Mouse (Mus musculus) hindbrain, embryonic 10.5 days (tissue): ENCODE results near the gene Ankmy1. TPM values are rescaled to one million over a fixed set of nuclear protein-coding genes. Genes with fewer than 3 reads are reported as not detected.

Experiments
- DNase-seq: peaks from one replicate; pipeline ENCODE4 v3.0.0-alpha.2; 2017; ENCODE audit warnings: low spot score
- H3K27ac ChIP-seq: fragments of 300-500 bp; sonication (generic); 2 replicates; pipeline ENCODE4 v1.5.1; 2016; ENCODE audit warnings: mild to moderate bottlenecking, moderate library complexity
- H3K27me3 ChIP-seq: fragments of 300-500 bp; sonication (generic); 2 replicates; pipeline ENCODE4 v1.6.1; 2016; ENCODE audit warnings: mild to moderate bottlenecking; ENCODE audit not compliant: poor library complexity, insufficient read depth, severe bottlenecking
- H3K36me3 ChIP-seq: fragments of 300-500 bp; sonication (generic); 2 replicates; pipeline ENCODE4 v1.6.1; 2016; ENCODE audit warnings: mild to moderate bottlenecking, moderate library complexity
- H3K4me1 ChIP-seq: fragments of 300-500 bp; sonication (generic); replicated peaks from 2 replicates; pipeline ENCODE4 v1.6.1; 2016; ENCODE audit warnings: mild to moderate bottlenecking
- H3K4me3 ChIP-seq: fragments of 300-500 bp; sonication (generic); 2 replicates; pipeline ENCODE4 v1.5.1; 2016; ENCODE audit warnings: mild to moderate bottlenecking, moderate library complexity
- H3K9me3 ChIP-seq: fragments of 300-500 bp; sonication (generic); 2 replicates; pipeline ENCODE4 v1.6.1; 2016; ENCODE audit warnings: mild to moderate bottlenecking, moderate library complexity
- WGBS: fragments of 180-500 bp; shearing (Covaris S2); methylation state at CpG from one replicate; pipeline ENCODE4 v1.1.7; 2016; 5-methylcytosine and 5-hydroxymethylcytosine counted together
- polyA plus RNA-seq: library from polyadenylated mRNA; unstranded; fragments of >200 nt; fragmentation: Nextera tagmentation; extraction: Ambion mirVana; gene quantifications from 2 replicates; pipeline ENCODE4 v1.2.1, GENCODE M21; 2016

The Ankmy1 gene
- polyA plus RNA-seq, 1 experiment from 2014 or later, result 0.30 TPM

DNA sequence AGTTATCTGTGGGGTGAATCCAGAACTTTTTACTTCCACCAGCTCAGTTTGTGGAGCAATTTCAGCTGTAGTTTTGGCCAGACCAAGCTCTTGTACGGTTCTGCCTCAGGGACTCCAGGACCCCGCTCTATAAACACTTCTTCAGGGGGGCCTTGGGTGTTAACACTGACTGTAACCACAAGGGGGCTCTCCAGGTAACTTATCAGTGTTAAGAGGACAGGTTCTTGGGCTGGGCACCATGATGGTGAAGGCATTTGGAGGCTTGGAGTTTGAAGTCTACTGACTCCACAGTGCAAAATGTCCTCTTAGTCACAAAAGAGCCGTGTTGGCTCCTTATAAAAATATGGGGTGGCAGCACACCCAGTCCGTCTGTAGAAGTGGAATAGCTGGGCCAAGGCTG is 6.4 kb upstream of the Ankmy1 start:
- peaks cover 22% of the 10 kb centered on the region for H3K27me3 ChIP-seq
- H3K4me3 ChIP-seq, result no peak overlapping the region
- H3K36me3 ChIP-seq, result peaks cover 6% of the 10 kb centered on the region
- WGBS, result 73% methylated on average over 4 of the region's 4 CpGs
- peaks cover 61% of the 10 kb centered on the region for H3K4me1 ChIP-seq
- DNase-seq, result peak; percentile 39
- H3K9me3 ChIP-seq, result no peaks in the 10 kb centered on the region
- H3K27ac ChIP-seq, result no peak overlapping the region

DNA sequence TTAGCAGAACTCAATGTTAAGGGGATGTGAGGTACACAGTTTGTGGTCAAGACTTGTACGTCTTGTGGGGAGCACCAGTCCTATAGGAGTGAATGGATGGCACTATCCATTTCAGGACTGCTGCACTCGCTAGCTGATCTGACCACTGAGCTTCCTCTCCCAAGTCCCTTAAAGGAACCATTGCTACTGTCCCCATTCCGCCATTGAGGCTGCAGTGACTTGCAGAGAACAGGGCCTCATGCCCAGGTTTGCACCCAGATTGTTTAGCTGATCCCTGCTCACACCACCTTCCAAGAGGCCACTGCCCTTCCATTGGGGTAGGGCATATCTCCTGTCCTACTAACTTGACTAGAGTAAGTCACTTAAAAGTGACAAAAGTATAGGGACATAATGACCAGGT is 6.0 kb upstream of the Ankmy1 start:
- WGBS, result 91% methylated on average over 3 of the region's 3 CpGs
- Histone ChIP-seq H3K9me3 (no peaks in the 10 kb centered on the region), H3K27me3 (peaks cover 24% of the 10 kb centered on the region), H3K27ac (no peak overlapping the region), H3K36me3 (peaks cover 3% of the 10 kb centered on the region; the same call in 1 of the 2 replicates), H3K4me3 (no peak overlapping the region), H3K4me1 (peaks cover 61% of the 10 kb centered on the region)
- DNase-seq, result no peak

DNA sequence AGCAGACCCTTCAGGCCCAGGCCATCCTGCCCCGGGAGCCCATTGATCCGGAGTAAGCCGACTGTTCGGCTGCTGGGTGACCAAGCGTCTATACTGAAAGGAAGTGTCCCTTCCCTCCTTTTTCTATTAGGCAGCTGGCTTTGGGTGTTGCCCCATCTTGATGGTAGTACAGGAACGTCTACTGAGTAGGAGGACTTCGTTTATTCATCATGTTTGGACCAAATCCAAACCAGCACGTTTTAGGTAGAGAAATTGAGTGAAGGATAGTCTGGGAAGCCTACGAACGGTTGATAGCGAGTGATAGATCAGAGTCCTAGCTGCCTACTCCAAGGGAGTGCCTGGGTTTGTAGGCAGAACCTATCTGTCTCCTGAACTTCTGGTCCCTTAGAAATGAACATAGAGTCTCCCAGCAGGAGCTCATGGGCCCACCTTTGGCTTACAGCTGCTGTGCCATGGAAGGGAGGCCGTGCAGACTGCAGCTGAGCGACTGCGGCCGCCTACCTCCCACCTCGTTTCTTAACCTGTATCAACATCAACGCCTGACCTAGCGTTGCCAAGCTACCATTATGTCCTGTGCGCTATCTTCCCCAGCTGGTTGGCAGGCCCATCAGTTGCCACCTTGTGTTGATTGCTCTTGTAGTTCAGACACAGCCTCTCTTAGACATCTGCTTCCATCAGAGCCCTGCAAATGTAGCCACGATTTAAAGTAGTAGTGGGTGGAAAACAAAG is 5.1 kb upstream of the Ankmy1 start:
- Histone ChIP-seq H3K27ac (peak overlapping the region; percentile 90), H3K27me3 (peaks cover 32% of the 10 kb centered on the region), H3K9me3 (no peaks in the 10 kb centered on the region), H3K4me1 (peaks cover 63% of the 10 kb centered on the region), H3K4me3 (peak overlapping the region; percentile 80), H3K36me3 (no peaks in the 10 kb centered on the region)
- WGBS, result 47% methylated on average over 20 of the region's 20 CpGs
- DNase-seq, result no peak

DNA sequence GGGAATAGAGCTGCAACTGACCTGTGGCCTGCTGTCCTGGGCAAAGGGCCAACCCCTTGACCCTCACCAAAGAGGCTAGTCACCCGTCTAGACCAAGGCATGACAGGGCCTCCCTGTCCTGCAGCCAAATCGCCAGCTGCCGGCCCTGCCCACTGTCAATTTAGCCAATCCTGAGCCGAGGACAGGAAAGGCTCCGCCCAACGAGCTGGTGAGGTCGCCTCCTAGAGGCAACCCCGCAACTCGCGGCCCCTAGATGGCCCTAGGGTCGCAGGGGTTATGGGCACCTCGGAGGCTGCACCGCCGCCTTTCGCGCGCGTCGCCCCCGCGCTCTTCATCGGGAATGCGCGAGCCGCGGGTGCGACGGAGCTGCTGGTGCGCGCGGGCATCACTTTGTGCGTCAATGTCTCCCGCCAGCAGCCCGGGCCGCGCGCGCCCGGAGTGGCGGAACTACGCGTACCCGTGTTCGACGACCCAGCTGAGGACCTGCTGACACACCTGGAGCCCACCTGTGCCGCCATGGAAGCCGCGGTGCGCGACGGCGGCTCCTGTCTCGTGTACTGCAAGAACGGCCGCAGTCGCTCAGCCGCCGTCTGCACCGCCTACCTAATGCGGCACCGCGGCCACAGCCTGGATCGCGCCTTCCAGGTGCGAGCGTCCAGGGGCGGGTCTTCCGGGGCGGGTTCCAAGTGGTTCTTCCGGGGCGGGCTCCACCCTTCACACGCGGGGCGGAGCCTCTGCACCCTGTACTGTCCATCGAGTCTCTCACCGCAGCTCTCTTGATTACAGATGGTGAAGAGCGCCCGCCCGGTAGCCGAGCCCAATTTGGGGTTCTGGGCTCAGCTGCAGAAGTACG is 4.3 kb upstream of the Ankmy1 start, which contains the start of gene Dusp28:
Dusp28 (plus strand) TSS at position 203 of the 853 bp plus-strand sequence.
- WGBS, result under 1% methylated on average over 81 of the region's 81 CpGs
- Histone ChIP-seq H3K27ac (peak within 1 kb of the TSS; percentile 90), H3K4me3 (peak within 1 kb of the TSS; percentile 80), H3K36me3 (no peaks in the 10 kb centered on the region), H3K4me1 (peaks cover 60% of the 10 kb centered on the region), H3K27me3 (peaks cover 40% of the 10 kb centered on the region), H3K9me3 (no peaks in the 10 kb centered on the region)
- peak; percentile 92 for DNase-seq

DNA sequence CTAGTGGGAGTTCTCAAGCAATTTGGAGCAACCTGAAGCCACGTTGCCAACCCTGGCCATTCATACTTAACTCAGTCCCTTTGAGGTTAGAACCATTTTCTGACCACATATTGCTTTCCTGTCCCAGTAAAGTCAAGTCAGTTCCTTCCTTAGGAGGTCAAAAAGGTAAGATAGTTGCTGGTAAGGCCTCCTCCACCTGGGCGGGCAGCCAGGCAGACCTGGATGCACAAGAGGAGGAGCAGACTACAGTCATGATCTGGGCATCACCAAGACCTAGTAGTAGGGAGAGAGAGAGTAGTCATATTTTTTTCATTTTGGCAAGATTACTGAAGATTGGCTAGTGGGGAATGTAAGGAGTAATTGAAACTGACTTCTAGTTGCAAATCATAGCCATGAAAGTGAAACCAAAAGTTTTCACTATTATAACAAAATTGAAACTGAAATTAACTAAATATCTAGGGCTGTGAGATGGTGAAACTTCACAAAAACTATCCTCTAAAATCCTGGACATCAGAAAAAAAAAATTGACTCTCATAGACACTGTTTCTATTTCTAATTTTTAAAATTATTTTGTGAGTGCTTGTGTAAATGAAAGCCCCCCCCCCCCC is 3.1 kb upstream of the Ankmy1 start:
- Histone ChIP-seq H3K36me3 (no peaks in the 10 kb centered on the region), H3K27me3 (peaks cover 52% of the 10 kb centered on the region)

DNA sequence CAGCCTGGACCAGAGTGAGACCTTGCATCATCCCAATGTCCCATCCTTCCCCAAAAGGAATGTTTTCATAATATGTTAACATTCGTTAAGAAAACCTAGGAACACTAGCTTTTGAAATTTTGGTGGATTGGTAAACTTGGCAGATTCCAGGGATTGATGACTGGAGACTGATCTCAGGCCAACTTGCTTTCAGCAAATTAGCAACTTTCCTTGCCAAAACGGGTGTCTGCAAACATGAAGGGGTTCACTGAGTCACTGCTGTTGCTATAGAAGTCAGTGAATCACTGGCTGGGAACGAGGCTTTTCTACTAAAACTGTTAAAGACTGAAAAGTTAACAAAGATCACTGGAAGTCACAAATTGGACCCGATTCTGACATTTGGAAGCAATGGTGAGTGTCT is 921 bp upstream of the Ankmy1 start:
- no peaks in the 10 kb centered on the region for H3K36me3 ChIP-seq
- no peaks in the 10 kb centered on the region for H3K9me3 ChIP-seq
- DNase-seq, result no peak
- no peak overlapping the region for H3K4me3 ChIP-seq
- no peak overlapping the region for H3K27ac ChIP-seq
- peaks cover 57% of the 10 kb centered on the region for H3K27me3 ChIP-seq
- H3K4me1 ChIP-seq, result peaks cover 35% of the 10 kb centered on the region
- 78% methylated on average over 4 of the region's 4 CpGs for WGBS

More for the DNA sequence above, 3.1 kb upstream of the Ankmy1 start:
- no peak overlapping the region for H3K4me3 ChIP-seq
- peaks cover 48% of the 10 kb centered on the region for H3K4me1 ChIP-seq
- DNase-seq, result no peak
- no peak overlapping the region for H3K27ac ChIP-seq
- H3K9me3 ChIP-seq, result no peaks in the 10 kb centered on the region
- WGBS, result 90% methylated on average over 2 of the region's 2 CpGs

DNA sequence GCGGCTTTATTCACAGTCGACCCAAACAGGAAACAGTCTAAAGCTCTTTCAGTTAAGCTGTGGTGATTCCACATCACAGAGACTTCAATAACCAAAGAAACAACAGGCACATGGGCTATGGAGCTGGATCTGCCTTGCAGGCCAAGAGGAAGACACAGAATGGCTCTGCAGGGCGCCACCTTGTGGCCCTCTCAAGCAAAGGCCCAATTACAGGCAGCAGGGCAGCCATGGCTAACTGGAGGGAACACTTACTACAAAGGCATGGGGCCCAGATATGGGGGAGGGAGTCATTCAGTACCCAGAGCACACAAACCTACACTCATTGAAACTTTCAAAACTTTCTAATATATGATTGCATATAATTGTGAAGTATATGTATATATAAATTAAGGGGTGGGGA is 7.6 kb downstream of the Ankmy1 start:
- H3K9me3 ChIP-seq, result no peaks in the 10 kb centered on the region
- DNase-seq, result peak; percentile 83
- H3K27me3 ChIP-seq, result peaks cover 25% of the 10 kb centered on the region
- H3K4me1 ChIP-seq, result no peaks in the 10 kb centered on the region
- 12% methylated on average over 3 of the region's 3 CpGs for WGBS
- no peaks in the 10 kb centered on the region for H3K36me3 ChIP-seq
- H3K27ac ChIP-seq, result no peak overlapping the region
- H3K4me3 ChIP-seq, result no peak overlapping the region

DNA sequence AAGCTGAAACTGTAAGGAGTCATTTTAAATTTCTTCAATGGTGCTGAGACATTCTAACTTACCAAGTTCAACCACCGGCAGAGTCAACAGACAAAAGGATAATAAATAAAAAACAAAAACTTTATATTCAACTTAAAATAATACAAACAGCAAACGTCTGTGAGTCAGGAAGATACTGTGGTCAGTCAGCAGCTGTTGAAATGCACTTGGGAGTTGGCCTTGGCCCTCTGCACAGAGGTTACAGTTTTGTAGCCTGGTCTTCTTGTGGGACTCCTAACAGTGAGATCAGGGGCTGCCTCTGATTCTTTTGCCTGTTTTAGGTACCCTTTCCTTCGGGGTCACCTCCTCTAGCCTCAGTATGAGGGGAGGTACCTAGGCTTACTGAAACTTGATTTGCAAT is 8.8 kb downstream of the Ankmy1 start:
- no peak for DNase-seq
- 72% methylated on average over 3 of the region's 3 CpGs for WGBS

DNA sequence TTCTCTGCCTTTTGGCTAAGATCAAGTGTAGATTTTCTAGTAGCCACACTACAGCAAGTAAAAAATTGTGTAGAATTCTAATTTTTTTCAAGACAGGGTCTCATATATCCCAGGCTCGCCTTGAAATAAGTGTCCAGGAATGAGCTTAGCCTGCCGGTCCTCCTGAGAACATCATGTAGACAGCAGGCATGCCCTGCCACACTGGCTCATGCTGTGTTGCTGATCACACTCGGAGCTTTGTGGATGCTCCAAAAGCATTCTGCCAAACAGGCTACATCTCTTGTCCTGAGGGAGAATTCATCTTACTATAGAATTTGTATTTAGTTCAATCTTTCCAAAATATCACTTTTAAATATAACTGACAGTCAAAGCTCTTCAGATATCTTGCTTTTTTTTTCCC is 9.9 kb downstream of the Ankmy1 start:
- H3K4me3 ChIP-seq, result no peak overlapping the region
- H3K27ac ChIP-seq, result no peak overlapping the region
- no peaks in the 10 kb centered on the region for H3K4me1 ChIP-seq
- WGBS, result 70% methylated on average over 3 of the region's 3 CpGs
- H3K27me3 ChIP-seq, result peaks cover 11% of the 10 kb centered on the region; the same call in 1 of the 2 replicates
- DNase-seq, result no peak
- H3K36me3 ChIP-seq, result no peaks in the 10 kb centered on the region
- H3K9me3 ChIP-seq, result no peaks in the 10 kb centered on the region

More for the DNA sequence above, 8.8 kb downstream of the Ankmy1 start:
- H3K4me3 ChIP-seq, result no peak overlapping the region
- no peaks in the 10 kb centered on the region for H3K9me3 ChIP-seq
- peaks cover 16% of the 10 kb centered on the region for H3K27me3 ChIP-seq
- no peaks in the 10 kb centered on the region for H3K36me3 ChIP-seq
- H3K4me1 ChIP-seq, result no peaks in the 10 kb centered on the region
- H3K27ac ChIP-seq, result no peak overlapping the region

DNA sequence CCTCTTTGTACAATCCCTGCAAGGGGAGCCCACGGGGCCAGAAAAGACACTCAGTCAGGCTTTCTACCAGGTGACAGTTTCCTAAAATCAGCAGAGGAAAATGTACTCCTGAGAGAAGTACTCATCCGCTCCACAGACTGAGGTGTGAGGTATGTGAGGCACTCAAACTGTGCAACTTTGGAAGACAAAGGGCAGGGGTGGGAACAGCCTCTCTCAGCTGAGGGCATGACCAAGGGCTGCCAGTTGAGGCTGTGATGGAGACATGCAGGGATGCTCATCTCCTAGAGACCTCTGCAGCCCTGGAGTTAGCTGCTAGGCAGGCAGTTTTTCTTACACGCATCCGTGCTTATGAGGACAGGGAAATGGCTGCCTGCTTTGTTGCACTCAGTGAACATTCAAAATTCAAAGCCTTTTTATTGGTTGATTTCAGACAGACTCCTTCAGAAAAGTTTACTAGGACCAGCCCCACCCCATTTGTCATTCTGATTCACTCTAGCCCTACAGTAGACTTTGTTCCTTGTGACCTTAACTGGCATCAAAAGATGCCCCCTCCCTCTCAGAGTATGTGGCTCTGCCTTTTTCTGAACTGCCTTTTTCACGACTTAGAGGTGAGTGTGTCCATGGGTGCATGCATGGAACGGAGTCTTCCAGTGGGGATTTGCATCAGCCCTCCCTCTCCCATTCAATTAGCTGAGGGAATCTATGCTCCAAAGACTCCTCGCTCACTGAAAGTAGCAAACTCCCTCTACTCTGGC is 13.6 kb downstream of the Ankmy1 start:
- Histone ChIP-seq H3K9me3 (no peaks in the 10 kb centered on the region), H3K27ac (no peak overlapping the region), H3K36me3 (no peaks in the 10 kb centered on the region), H3K4me1 (no peaks in the 10 kb centered on the region), H3K27me3 (no peaks in the 10 kb centered on the region), H3K4me3 (no peak overlapping the region)
- no peak for DNase-seq
- 75% methylated on average over 7 of the region's 7 CpGs for whole genome bisulfite sequencing

DNA sequence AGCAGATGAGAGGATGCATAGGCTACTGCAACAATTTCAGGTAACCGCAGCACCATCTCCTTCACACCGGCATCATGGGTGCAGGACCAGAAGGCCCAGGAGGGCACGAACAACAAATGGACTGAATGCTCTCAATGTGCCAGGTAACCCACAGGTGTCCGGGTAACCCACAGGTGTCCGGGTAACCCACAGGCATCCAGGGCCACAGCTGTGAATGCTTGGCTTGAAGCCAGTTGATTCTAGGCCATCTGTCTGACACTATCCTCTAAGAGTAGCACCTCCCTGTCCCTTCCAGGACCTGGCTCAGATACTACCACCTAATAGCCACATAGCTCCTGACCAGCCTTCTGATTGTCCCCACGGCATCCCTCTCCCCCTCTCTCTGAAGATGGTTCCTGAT is 20.7 kb downstream of the Ankmy1 start:
- Histone ChIP-seq H3K36me3 (no peaks in the 10 kb centered on the region), H3K9me3 (no peaks in the 10 kb centered on the region), H3K27me3 (no peaks in the 10 kb centered on the region), H3K27ac (no peak overlapping the region), H3K4me3 (no peak overlapping the region), H3K4me1 (peaks cover 10% of the 10 kb centered on the region; the same call in 1 of the 2 replicates)
- 91% methylated on average over 6 of the region's 6 CpGs for WGBS
- no peak for DNase-seq

DNA sequence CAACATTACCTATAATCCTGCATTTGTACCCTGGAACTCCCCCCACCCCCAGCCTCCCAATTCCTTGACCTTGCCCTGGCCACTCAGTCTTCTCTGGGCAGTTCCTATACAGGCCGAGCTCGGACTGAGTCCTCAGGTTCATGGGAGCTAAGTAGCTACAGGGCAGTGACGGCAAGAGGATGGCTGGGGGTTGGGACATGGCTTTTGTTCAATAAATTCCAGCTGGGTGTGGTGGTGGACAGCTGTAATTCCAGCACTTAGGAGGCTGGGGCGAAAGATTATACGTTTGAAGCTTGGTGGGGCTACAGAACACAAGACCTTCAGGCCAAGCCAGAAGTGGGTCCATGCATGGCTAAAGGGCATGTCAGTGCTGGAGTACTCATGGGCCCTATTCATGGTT is 22.6 kb downstream of the Ankmy1 start:
- no peak for DNase-seq
- Histone ChIP-seq H3K27ac (no peak overlapping the region), H3K27me3 (no peaks in the 10 kb centered on the region), H3K4me3 (no peak overlapping the region), H3K4me1 (peaks cover 15% of the 10 kb centered on the region; the same call in 1 of the 2 replicates), H3K36me3 (no peaks in the 10 kb centered on the region), H3K9me3 (no peaks in the 10 kb centered on the region)
- WGBS, result 82% methylated on average over 5 of the region's 5 CpGs
